Mouse (Mus musculus): ENCODE results near the gene Tenm2.

Tenm2 gene

GRCm38 (mm10) chr11:35980411-35980917, 1255.3 kb downstream of the Tenm2 start, which contains the start of gene Wwc1:
Wwc1 (minus strand) TSS chr11:35980527.
- peak; percentile 84 for DNase-seq (ENCODE audit: low spot score)

- no peak for DNase-seq (ENCODE audit: low spot score)
Observed at GRCm38 (mm10) chr11:35979733-35980410, 1255.9 kb downstream of the Tenm2 start.

GRCm38 (mm10) chr11:35979266-35979732, 1256.5 kb downstream of the Tenm2 start:
- no peak for DNase-seq (ENCODE audit: low spot score)

- no peak for DNase-seq (ENCODE audit: low spot score)
Observed at GRCm38 (mm10) chr11:35977796-35978195, 1258.0 kb downstream of the Tenm2 start.

GRCm38 (mm10) chr11:35977096-35977495, 1258.7 kb downstream of the Tenm2 start:
- no peak for DNase-seq (ENCODE audit: low spot score)

GRCm38 (mm10) chr11:35976482-35976881, 1259.3 kb downstream of the Tenm2 start:
- DNase-seq (ENCODE audit: low spot score), result no peak

- DNase-seq (ENCODE audit: low spot score), result no peak
Observed at GRCm38 (mm10) chr11:35974632-35975450, 1260.9 kb downstream of the Tenm2 start.

GRCm38 (mm10) chr11:35973135-35973534, 1262.6 kb downstream of the Tenm2 start:
- DNase-seq (ENCODE audit: low spot score), result no peak

GRCm38 (mm10) chr11:35972270-35972931, 1263.4 kb downstream of the Tenm2 start:
- no peak for DNase-seq (ENCODE audit: low spot score)

GRCm38 (mm10) chr11:35970806-35971705, 1264.7 kb downstream of the Tenm2 start:
- DNase-seq (ENCODE audit: low spot score), result peak; percentile 67

GRCm38 (mm10) chr11:35968291-35968690, 1267.5 kb downstream of the Tenm2 start:
- no peak for DNase-seq (ENCODE audit: low spot score)

GRCm38 (mm10) chr11:35963981-35964549, 1271.7 kb downstream of the Tenm2 start:
- no peak for DNase-seq (ENCODE audit: low spot score)

- DNase-seq (ENCODE audit: low spot score), result no peak
Observed at GRCm38 (mm10) chr11:35963554-35963953, 1272.2 kb downstream of the Tenm2 start.

- DNase-seq (ENCODE audit: low spot score), result no peak
Observed at GRCm38 (mm10) chr11:35962431-35962830, 1273.3 kb downstream of the Tenm2 start.

GRCm38 (mm10) chr11:35959270-35959669, 1276.5 kb downstream of the Tenm2 start:
- no peak for DNase-seq (ENCODE audit: low spot score)

Data from urinary bladder, postnatal 14 days (tissue).